Mouse (Mus musculus) megakaryocyte, embryonic 14.5 days (primary cell): ENCODE data around the gene S100a1. TPM values are rescaled to one million over a fixed set of nuclear protein-coding genes. Genes with fewer than 3 reads are reported as not detected.

ENCODE experiments used
- H3K27me3 ChIP-seq: replicated peaks from 2 replicates; pipeline ENCODE3; 2012; ENCODE audit warnings: inconsistent platforms
- H3K36me3 ChIP-seq: replicated peaks from 2 replicates; pipeline ENCODE3; 2012; ENCODE audit warnings: low read length, inconsistent platforms, mixed read lengths
- H3K4me1 ChIP-seq: 2 replicates; pipeline ENCODE4 v1.6.1; 2012; ENCODE audit warnings: inconsistent platforms
- H3K4me3 ChIP-seq: replicated peaks from 2 replicates; pipeline ENCODE3; 2012; ENCODE audit warnings: moderate library complexity, mild to moderate bottlenecking, inconsistent platforms
- H3K9me3 ChIP-seq: 2 replicates; pipeline ENCODE4 v1.6.1; 2012; ENCODE audit warnings: inconsistent platforms
- FLI1 ChIP-seq: IDR thresholded peaks from 2 replicates; pipeline ENCODE4 v1.6.1; 2012; ENCODE audit warnings: low read length, inconsistent platforms, mixed read lengths
- GATA1 ChIP-seq: IDR thresholded peaks from 3 replicates; pipeline ENCODE4 v1.6.1; 2012; ENCODE audit warnings: mixed read lengths, low read length, inconsistent platforms, borderline replicate concordance
- polyA plus RNA-seq: library from polyadenylated mRNA; stranded (reverse); fragments of >175 nt; gene quantifications from 2 replicates; pipeline ENCODE4 v1.2.3, GENCODE M21; 2012; ENCODE audit warnings: low replicate concordance; ENCODE audit not compliant: insufficient read depth

The S100a1 gene
- polyA plus RNA-seq, 1 experiment = 105 TPM

DNA sequence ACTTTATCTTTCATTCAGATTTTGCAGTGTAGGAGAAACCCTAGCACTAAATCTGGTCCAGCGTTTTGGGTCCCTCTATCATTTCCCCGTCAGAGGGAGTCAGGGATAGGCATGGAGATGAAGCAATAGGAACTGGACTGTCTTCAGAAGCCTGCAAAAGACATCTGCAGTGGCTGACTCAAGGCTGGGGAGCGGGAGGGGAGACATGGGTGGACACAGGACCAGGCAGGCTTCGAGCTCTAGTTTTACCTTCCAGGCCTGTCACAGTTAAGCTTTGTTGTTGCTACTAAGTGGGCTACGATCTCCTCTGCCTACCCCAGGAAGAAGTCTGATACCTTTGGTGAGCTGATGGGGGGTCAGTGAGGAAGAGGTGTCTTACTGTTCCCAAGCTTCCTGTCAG is 1.9 kb downstream of the S100a1 start:
- H3K9me3 ChIP-seq = no peaks in the 10 kb centered on the region
- peaks cover 34% of the 10 kb centered on the region for H3K36me3 ChIP-seq
- peaks cover 68% of the 10 kb centered on the region for H3K4me1 ChIP-seq
- TF ChIP-seq FLI1 = no peak
- TF ChIP-seq GATA1 = no peak
- no peaks in the 10 kb centered on the region for H3K27me3 ChIP-seq
- no peak overlapping the region for H3K4me3 ChIP-seq

DNA sequence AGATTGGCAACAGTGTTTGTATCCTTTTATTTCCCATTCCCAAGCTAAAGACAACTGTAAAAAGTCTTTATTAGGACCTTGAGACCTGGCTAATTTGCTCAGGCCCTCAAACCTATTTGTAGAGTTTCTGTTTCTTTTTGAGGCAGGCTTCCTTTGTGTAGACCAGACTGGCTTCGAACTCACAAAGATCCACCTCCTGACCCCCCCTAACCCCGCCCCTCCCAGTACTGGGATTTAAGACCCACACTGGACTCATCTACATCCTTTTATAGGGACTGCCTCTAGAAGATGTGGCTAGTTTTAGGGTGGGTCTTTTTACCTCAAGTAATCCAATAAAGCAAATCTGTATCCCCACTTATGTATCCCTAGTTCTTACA is 4.5 kb downstream of the S100a1 start:
- Histone ChIP-seq H3K9me3 (no peaks in the 10 kb centered on the region), H3K4me3 (peak overlapping the region; percentile 98), H3K36me3 (peaks cover 48% of the 10 kb centered on the region), H3K4me1 (peaks cover 64% of the 10 kb centered on the region), H3K27me3 (no peaks in the 10 kb centered on the region)
- no peak for TF ChIP-seq GATA1
- TF ChIP-seq FLI1 = no peak

DNA sequence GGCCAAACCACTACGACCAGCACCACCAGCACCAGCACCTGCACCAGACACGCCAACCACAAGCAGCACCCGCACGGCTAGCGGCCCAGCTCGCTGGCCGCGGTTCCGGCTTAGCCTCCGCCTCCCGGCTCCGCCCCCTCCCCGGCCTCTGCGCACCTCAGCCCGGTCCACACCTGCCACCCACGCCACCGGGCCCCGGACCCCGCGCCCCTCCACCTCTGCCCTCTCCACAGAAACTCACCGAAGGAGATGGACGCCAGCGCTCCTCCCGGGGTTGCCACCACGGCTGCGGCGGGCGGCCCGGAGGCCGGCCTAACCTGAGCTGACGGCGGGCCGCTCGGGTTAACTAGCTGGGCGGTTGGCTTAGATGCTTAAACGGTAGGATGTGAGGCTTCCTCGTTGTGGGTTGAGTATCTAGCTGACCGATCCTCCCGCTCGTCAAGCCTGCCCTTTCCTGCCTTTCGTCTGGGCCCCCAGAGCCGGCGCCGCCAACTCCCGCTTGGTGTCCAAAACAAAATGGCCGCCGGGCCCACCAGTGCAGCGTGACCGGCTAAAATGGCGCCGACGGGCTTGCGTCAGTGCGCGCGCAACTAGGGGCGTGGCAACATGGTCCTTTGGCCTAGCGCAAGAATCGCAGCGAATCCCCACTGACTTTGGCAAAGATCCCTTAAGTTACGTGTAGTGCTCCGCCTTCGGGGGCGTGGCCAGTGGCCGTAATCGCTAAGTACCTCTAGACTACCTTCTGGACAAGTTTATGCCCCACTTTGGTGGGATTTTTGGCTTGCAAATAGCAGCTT is 5.0 kb downstream of the S100a1 start, which contains the start of gene Chtop:
Gene Chtop (minus strand): TSS at position 549 of the 797 bp plus-strand sequence.
- Histone ChIP-seq H3K4me3 (peak within 1 kb of the TSS; percentile 98), H3K4me1 (peaks cover 66% of the 10 kb centered on the region), H3K27me3 (no peaks in the 10 kb centered on the region), H3K36me3 (peaks cover 54% of the 10 kb centered on the region), H3K9me3 (no peaks in the 10 kb centered on the region)
- TF ChIP-seq FLI1 (no peak), GATA1 (no peak)

DNA sequence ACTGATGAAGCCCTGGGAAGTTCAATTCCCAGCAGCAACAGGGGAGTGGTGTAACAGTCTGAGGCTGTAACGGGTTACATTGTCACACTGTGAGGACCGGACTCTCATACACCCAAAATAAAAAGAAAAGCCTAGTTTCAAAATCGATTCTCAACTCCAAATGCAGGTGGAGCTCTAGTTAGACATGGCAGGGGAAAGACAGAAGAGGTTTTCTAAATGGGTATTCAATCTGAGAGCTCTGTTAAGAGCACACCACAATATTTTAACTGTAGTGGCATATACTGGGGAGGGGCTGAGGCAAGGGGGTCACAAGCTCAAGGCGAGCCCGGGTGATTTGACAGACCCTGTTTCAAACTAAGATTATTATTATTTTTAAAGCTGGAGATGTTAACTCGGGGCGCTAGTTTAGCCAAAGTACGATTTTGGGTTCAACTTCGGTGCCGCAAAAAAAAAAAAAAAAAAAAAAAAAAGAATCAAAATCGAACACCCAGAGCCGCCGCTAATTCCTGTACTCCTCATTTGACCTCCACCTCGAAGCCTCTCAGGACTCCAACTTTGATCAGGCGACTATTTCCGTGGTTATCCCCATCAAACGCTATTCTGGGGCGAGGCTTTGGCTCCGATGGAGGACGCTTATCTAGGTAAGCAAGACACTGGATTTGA is 5.8 kb downstream of the S100a1 start:
- no peaks in the 10 kb centered on the region for H3K27me3 ChIP-seq
- H3K36me3 ChIP-seq = peaks cover 61% of the 10 kb centered on the region
- H3K4me1 ChIP-seq = peaks cover 64% of the 10 kb centered on the region
- H3K9me3 ChIP-seq = no peaks in the 10 kb centered on the region
- no peak for TF ChIP-seq GATA1
- TF ChIP-seq FLI1 = no peak
- peak overlapping the region; percentile 98 for H3K4me3 ChIP-seq

DNA sequence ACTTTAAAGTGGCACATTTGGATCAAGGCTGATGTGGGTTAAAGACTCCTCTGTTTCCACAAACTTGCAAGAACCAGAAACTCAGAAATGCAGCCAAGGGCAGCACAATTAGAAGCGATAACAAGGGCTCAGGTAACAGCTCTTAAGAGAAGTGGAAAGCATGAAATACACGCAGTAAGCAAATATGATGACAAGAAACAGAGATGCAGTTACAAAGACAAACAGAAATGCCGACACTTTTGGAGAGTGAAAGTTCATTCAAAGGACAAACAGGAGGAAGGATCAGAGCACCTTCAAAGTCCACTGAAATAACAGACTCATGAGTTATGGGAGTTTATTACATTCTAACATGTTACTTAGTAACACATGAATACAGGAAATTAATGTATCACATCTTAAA is 7.8 kb downstream of the S100a1 start:
- TF ChIP-seq GATA1 (no peak), FLI1 (no peak)
- Histone ChIP-seq H3K36me3 (peaks cover 72% of the 10 kb centered on the region), H3K4me3 (no peak overlapping the region), H3K27me3 (no peaks in the 10 kb centered on the region), H3K9me3 (no peaks in the 10 kb centered on the region), H3K4me1 (peaks cover 49% of the 10 kb centered on the region)

DNA sequence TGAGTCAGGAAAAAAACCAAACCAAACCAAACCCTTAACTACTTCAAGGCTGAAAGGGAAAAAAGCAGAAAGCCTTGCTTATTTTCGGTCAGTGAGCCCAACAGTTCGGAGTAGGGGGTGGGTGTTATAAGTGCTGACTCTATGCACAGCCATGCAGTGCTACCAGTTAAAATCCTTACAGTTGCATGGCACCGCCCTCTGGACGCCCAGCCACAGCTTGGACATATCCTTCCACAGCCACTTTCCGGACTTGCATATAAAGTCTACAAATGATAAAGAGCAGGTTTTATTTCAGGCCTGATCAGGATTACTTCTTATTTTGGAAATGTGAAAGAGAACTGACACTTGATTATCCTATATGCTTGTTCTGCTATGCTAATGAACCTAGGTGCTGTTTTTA is 9.0 kb downstream of the S100a1 start:
- Histone ChIP-seq H3K27me3 (no peaks in the 10 kb centered on the region), H3K9me3 (no peaks in the 10 kb centered on the region), H3K36me3 (peaks cover 75% of the 10 kb centered on the region), H3K4me3 (no peak overlapping the region), H3K4me1 (peaks cover 43% of the 10 kb centered on the region)
- TF ChIP-seq GATA1 = no peak
- TF ChIP-seq FLI1 = no peak

DNA sequence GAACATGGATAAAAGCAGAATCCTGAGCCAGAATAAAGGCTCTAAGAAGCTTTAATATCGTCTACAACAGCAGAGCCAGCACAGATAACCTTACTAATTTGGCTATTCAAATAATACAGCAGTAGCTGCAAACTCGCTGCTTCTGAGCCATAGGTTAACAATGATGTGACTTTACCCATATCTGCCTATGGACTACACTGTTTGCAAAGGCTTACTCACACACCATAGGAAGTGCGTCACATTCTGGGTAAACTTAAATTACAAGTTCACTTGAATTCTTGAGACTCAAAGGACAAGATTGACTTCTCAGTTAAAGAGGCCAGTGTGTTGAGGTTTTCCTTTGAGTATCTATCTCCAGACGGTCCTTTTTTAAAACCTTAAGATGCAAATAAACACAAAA is 10.7 kb downstream of the S100a1 start:
- no peak for TF ChIP-seq GATA1
- no peak for TF ChIP-seq FLI1
- H3K27me3 ChIP-seq = no peaks in the 10 kb centered on the region
- no peaks in the 10 kb centered on the region for H3K9me3 ChIP-seq
- peaks cover 85% of the 10 kb centered on the region for H3K36me3 ChIP-seq
- H3K4me3 ChIP-seq = no peak overlapping the region
- peaks cover 43% of the 10 kb centered on the region for H3K4me1 ChIP-seq

DNA sequence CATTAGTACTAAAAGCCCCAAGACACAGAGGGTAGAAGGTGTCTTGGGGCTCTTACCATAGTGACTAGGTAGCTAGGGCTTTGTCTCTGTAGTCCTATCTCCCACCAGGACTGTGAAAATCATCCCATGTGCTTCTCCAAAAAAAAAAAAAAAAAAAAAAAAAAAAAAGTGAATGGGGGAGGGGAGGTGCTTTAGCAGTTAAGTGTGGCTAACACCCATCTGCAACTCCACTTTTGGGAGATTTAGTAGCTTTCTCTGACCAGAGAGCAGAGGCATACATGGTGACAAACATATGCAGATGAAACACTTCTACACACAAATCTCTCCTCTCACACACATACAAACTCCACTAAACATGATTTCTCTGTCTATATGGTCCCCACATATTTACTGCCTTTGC is 16.6 kb downstream of the S100a1 start:
- peaks cover 10% of the 10 kb centered on the region for H3K4me1 ChIP-seq
- H3K27me3 ChIP-seq = no peaks in the 10 kb centered on the region
- TF ChIP-seq GATA1 (no peak), FLI1 (no peak)
- H3K4me3 ChIP-seq = no peak overlapping the region
- peaks cover 82% of the 10 kb centered on the region for H3K36me3 ChIP-seq
- H3K9me3 ChIP-seq = no peaks in the 10 kb centered on the region

DNA sequence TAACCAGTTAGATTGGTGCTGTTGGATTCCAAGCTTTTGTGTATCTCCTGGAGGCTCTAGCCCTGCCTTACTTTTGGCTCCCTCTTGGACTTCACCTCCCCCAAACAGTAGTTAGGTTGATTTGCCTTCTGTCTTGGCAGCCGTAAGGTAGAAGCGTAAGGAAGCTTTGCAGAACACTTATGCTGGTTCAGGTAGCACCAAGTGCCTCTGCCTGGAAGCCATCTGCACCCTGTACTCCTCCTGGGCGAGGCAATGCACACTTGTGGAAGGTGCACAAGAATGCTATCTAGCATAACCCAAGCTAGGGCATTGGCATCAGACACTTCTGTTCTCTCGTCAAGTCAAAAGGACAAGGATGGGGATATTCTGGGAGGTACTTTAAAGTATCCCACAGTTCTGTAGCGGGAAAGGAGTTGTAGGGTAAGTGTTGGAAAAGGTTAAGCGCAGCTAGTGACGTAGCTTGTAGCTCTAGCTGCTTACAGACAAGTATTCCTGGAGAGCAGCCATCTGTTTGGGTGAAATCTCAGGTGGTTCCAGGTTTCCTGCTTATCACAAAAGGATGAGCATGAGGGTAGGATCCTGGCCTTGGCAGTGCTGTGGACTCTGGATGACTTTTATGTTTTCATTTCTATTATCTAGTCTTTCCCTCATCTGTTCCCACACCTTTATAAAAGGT is 18.2 kb downstream of the S100a1 start:
- peaks cover 7% of the 10 kb centered on the region for H3K4me1 ChIP-seq
- no peak for TF ChIP-seq FLI1
- peaks cover 66% of the 10 kb centered on the region for H3K36me3 ChIP-seq
- H3K9me3 ChIP-seq = no peaks in the 10 kb centered on the region
- H3K27me3 ChIP-seq = no peaks in the 10 kb centered on the region
- H3K4me3 ChIP-seq = no peak overlapping the region
